Mouse (Mus musculus) kidney, adult 2 months (tissue): ENCODE results near the gene Sort1. TPM values are rescaled to one million over a fixed set of nuclear protein-coding genes. Genes with fewer than 3 reads are reported as not detected.
A peak's percentile ranks its signal among the peaks of the same experiment; 100 is the strongest.

Experiments used
- DNase-seq: peaks from one replicate; pipeline ENCODE4 v3.0.0; 2021
- H3K27ac ChIP-seq: fragments of 200-500 bp; 2 replicates; pipeline ENCODE4 v1.5.1; 2012; ENCODE audit warnings: low read depth, low read length, control low read depth, inconsistent platforms; ENCODE audit not compliant: insufficient read depth
- H3K27me3 ChIP-seq: fragments of 200-500 bp; replicated peaks from 2 replicates; pipeline ENCODE4 v1.6.1; 2012; ENCODE audit warnings: mild to moderate bottlenecking, moderate library complexity, low read length, inconsistent platforms; ENCODE audit not compliant: control insufficient read depth, insufficient read depth
- H3K36me3 ChIP-seq: fragments of 200-500 bp; 2 replicates; pipeline ENCODE4 v1.6.1; 2012; ENCODE audit warnings: mild to moderate bottlenecking, moderate library complexity, low read length, inconsistent platforms; ENCODE audit not compliant: control insufficient read depth, insufficient read depth
- H3K4me1 ChIP-seq: fragments of 200-500 bp; 2 replicates; pipeline ENCODE4 v1.6.1; 2011; ENCODE audit warnings: low read length; ENCODE audit not compliant: control insufficient read depth, insufficient read depth
- H3K4me3 ChIP-seq: fragments of 200-500 bp; 2 replicates; pipeline ENCODE4 v1.5.1; 2011; ENCODE audit warnings: mild to moderate bottlenecking, low read depth, low read length, control low read depth; ENCODE audit not compliant: insufficient read depth
- CTCF ChIP-seq: fragments of 200-500 bp; conservative IDR thresholded peaks from 2 replicates; pipeline ENCODE4 v1.5.1; 2011; ENCODE audit warnings: low read depth, mild to moderate bottlenecking, control low read depth, low read length, moderate library complexity, mixed read lengths; ENCODE audit not compliant: insufficient read depth, insufficient read length
- POLR2A ChIP-seq: fragments of 200-500 bp; IDR thresholded peaks from one replicate; pipeline ENCODE4 v1.6.1; 2011; ENCODE audit warnings: low read depth, low read length, control low read depth
- WGBS: fragments of 180-500 bp; shearing (Covaris S2); methylation state at CpG from one replicate; pipeline ENCODE4 v1.1.7; 2018; 5-methylcytosine and 5-hydroxymethylcytosine counted together
- polyA plus RNA-seq: library from polyadenylated mRNA; depleted of rRNA; stranded (reverse); fragments of >200 nt; gene quantifications from 2 replicates; pipeline ENCODE4 v1.2.3, GENCODE M21; 2012

Sort1 gene
- polyA plus RNA-seq, 1 experiment: 30.2 TPM

DNA sequence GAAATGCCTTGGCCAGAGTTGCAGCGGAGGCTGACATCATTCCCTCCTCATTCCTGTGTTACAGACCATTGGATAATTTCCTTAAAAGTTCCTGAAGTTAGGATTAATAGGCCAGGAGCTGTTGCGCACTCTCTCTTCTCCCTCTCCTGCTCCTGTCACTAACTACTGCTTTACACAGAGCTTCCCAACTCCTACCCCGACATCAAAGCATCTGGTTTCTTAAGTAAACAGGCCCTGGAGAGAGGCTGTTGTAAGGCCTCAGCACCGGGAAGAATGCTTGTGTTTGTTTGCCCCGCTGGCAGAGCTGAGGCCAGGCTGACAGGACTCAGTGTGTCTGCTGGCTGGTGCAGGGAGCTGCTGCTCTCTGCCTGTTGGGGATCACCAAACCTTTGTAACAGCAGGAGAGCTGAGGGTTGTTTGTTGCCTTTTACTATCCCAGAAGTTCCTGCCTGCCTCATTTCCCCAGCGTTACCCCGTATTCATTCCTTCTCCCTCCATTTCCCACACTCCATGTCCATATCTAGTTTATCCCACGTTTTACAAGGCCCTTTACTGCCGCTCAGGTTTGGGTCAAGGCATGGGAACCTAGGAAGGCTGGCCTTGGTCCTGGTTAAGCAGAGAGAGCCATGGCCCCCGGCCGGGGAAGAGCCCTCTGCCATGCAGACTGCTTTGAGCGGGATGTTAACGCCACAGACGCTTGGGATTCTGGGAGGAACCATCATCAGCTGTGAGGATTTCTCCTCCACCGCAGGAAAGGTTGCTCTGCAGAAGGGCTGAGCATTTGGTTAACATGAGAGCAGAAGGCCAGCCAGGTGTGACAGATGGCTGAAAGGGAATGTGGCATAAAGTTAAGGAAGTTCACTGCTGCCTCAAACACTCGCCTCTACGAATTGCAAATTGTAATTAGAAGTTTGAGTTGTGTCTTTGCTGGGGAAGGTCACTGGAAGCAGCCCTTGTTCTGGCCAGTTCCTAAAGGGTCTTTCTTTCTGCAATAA is 4.2 kb downstream of the Sort1 start:
- Histone ChIP-seq H3K4me3 (no peak overlapping the region), H3K27ac (peak overlapping the region; percentile 80), H3K36me3 (no peaks in the 10 kb centered on the region), H3K27me3 (no peaks in the 10 kb centered on the region), H3K4me1 (peaks cover 23% of the 10 kb centered on the region; the same call in 1 of the 2 replicates)
- WGBS: 47% methylated on average over 17 of the region's 17 CpGs
- TF ChIP-seq POLR2A (no peak), CTCF (no peak)
- DNase-seq: peak; percentile 42

DNA sequence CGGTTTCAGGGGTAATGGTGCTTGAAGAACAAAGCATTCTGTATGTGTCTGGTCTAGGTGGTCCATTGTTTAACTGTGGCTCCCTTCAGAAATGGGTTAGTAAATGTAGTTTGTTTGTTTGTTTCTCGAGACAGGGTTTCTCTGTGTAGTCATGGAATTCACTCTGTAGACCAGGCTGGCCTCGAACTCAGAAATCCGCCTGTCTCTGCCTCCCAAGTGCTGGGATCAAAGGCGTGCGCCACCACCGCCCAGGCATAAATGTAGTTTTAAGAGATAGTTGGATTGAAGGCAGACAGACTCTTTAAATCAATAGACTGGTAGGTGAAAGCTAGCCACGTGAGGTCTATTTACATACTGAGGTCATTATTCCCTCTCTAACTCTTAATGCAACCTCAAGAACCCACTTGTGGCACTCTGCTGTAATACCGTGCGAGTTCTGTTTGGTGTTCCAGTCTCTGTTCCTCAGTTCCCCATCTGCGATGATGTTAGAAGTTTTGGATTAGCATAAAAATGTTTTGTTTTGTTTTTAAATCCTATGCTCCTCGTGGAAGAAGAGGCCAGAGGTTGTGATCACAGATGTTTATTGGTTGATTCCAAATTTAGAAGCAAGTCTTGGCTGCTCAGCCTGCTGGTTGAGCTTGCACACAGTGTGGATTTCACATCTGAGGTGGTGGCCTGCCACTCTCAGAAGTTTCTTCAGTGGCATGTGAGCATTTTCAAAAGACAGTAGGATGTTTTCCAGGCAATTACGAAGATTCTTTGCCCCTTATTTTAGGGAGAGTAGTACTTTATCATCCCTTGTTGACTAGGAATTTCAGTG is 5.6 kb downstream of the Sort1 start:
- TF ChIP-seq POLR2A: no peak
- TF ChIP-seq CTCF: no peak
- no peaks in the 10 kb centered on the region for H3K36me3 ChIP-seq
- DNase-seq: no peak
- no peak overlapping the region for H3K4me3 ChIP-seq
- no peaks in the 10 kb centered on the region for H3K27me3 ChIP-seq
- H3K4me1 ChIP-seq: peaks cover 26% of the 10 kb centered on the region; the same call in 1 of the 2 replicates
- WGBS: 70% methylated on average over 13 of the region's 13 CpGs
- peak overlapping the region; percentile 24; the same call in 1 of the 2 replicates for H3K27ac ChIP-seq

DNA sequence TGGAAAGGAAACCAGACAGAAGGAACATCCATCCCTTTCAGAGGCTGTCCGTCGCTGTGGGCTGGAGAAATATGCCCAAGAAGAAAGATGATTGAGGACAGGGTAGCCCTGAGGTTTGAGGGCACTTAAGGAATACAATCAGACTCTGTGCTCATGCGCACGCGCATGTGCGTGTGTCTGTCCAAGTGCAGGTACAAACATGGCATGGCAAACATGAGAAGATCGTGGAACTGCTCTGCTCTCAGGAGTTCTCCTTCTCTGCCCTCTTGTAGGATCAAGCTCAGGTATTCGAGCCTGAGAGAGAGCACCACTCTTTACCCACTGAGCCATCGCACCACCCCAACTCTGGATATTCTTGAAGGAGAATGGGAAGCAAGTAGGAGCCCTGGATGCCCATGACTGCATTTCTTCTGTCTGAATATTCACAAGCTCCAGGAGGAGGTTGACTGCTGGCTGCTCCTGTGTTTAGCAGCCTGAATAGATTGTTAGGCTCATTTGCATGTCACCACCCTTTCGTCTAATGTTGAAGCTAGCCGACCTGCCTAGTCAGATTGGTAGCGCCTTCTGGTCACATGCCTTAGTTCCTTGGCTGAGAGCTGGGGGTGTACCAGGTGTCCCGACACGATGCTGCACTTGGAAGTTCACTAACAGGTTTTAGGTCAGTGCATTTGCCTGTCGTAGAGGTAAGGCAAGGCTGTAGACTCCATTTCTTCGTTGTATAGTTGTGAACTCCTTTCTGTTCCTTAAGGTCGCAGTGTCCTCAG is 7.3 kb downstream of the Sort1 start:
- no peaks in the 10 kb centered on the region for H3K27me3 ChIP-seq
- WGBS: 62% methylated on average over 17 of the region's 17 CpGs
- H3K4me1 ChIP-seq: peaks cover 30% of the 10 kb centered on the region; the same call in 1 of the 2 replicates
- DNase-seq: peak; percentile 70
- TF ChIP-seq CTCF: no peak
- no peak for TF ChIP-seq POLR2A
- H3K27ac ChIP-seq: peak overlapping the region; percentile 84
- no peaks in the 10 kb centered on the region for H3K36me3 ChIP-seq
- no peak overlapping the region for H3K4me3 ChIP-seq

DNA sequence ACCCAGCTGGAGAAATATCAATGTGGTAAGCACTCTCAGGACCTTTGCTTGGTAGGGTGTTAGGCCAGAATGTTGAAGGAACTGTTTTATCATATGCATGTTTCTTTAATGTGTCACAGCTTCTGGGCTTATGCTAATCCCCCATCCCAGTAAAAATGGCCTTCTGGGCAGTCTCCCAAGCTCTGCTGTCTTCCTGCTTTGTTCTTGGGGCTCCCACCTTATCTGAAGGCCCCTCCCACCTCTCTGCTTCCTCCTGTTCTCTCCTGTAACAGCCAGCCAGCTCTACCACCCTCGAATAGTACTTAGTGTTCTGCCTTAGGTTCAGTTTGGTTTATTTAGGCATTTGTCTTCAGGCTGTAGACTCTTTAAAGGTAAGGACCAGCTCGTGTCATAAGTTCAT is 10.5 kb downstream of the Sort1 start:
- Histone ChIP-seq H3K4me3 (no peak overlapping the region), H3K27me3 (no peaks in the 10 kb centered on the region), H3K27ac (peak overlapping the region; percentile 61), H3K36me3 (no peaks in the 10 kb centered on the region), H3K4me1 (peaks cover 28% of the 10 kb centered on the region)
- no peak for DNase-seq
- TF ChIP-seq POLR2A: no peak
- WGBS: 37% methylated on average over 2 of the region's 2 CpGs

DNA sequence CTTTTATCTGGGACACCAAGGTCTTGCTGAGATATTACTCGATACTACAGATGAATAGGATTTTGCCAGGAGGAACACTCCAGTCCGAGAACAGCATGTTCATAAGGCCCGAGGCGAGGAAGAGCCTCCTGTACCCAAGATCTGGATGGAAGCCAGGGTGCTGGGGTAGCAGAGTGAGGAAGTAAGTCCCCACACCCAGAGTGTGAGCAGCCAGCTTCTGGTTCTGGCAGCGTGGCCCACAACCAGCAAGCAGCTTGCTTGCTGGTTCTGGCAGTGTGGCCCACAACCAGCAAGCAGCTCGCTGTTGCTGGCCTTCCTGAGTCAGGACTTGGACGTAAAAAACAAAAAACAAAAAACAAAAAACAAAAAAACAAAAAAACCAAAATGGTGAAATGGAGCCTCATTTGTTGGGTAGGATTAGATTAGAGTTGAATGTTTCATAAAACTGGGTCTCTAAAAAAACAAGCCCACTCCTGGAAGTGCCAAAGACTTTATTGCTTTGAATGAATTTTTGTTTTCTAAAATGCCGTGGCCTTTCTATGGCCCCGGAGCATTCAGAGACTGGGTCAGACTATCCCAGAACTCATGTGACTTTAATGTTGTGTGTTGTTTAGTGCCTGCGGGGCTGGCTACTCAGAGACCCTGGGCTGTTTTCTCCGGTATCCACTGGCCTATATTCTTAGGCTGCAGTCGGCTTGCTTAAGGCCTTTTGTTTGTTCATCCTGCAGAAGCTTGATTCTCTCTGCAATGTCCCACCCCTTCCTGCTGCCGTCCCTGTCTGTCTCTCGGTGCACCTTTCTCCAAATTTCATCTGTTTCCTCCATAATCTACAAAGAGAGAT is 11.7 kb downstream of the Sort1 start:
- H3K27ac ChIP-seq: peak overlapping the region; percentile 51
- no peak for TF ChIP-seq POLR2A
- no peak for TF ChIP-seq CTCF
- peaks cover 27% of the 10 kb centered on the region for H3K4me1 ChIP-seq
- no peaks in the 10 kb centered on the region for H3K36me3 ChIP-seq
- 31% methylated on average over 14 of the region's 14 CpGs for WGBS
- DNase-seq: peak; percentile 70
- H3K27me3 ChIP-seq: no peaks in the 10 kb centered on the region
- no peak overlapping the region for H3K4me3 ChIP-seq
